Mouse (Mus musculus) erythroblast, adult 5-6 weeks (primary cell): Measurements from ENCODE around the gene Vsir. TPM values are rescaled to one million over a fixed set of nuclear protein-coding genes. Genes with fewer than 3 reads are reported as not detected.

Experiments
- ATAC-seq: replicated peaks from 2 replicates; pipeline ENCODE4 v1.8.0; 2016; ENCODE audit warnings: moderate number of reproducible peaks, mild to moderate bottlenecking, moderate TSS enrichment, inconsistent platforms; ENCODE audit not compliant: poor library complexity, low FRiP score, severe bottlenecking
- total RNA-seq, 2 experiments: library from RNA; stranded (forward) in 1 of 2; stranded (reverse) in 1 of 2; fragments of 150-400 nt in 1 of 2; fragments of 200-764, 138-1000 nt in 1 of 2; gene quantifications; 2 replicates each; pipeline versions ENCODE4 v1.2.3 to v1.2.4; 2015 to 2017; ENCODE audit warnings: low replicate concordance in 2 of 2

Vsir gene
- total RNA-seq, 2 experiments from 2014 or later, result 78.8 to 165 TPM

DNA sequence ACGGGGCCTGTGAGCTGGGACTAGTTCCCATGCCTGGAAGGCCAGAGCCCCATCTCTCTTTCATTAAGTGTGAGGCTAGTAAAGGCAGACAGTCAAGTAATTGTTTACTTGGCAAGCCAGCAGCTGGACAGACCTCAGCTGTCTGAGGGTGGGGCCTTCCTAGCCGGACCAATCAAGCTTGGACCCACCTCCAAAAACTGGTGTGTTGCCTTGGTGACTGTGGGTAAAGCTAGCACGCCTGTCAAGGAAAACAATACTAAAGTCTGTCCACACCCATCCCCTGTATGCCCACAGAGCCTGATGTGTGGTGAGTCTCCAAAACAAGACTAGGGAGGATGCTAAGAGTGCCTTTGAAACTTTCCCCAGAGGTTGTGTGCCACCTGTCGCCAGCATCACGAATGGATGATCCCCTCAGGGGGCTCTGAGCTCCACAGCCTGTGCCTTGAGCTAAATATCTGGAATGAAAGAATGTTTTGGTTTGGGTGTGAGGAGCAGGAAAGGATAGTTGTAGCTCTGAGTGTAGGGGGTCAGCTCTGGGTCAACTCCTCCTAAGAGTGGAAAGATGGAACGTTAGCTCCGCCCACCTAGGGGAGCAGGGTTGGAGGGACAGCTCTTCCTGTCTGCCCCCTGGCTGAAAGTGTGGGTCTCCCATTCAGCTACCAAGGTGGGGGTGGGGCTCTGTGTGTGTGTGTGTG lies 5.3 kb downstream of the Vsir start:
- 0 out of 2 replicates have a peak, but pooled peaks have one; percentile 12 for ATAC-seq

- ATAC-seq, result no peak
These were observed 6.8 kb downstream of the Vsir start for GRCm38 (mm10) chr10:60353241-60354002.

DNA sequence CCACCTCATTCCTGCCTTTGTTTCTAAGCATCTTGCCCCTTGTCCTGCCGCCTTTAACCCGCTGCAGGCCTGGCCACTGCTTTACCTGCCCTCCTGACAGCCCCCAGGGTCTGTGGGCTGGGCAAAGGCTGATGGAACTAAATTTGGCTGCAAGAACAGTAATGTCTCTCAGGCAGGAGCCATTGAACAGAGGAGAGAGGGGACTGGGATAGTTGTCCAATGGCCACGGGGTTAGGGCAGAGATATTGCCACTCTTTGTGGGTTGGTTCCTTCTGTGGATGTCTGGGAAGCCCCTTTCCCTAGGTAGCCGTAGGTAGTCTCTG lies 7.3 kb downstream of the Vsir start:
- no peak for ATAC-seq

DNA sequence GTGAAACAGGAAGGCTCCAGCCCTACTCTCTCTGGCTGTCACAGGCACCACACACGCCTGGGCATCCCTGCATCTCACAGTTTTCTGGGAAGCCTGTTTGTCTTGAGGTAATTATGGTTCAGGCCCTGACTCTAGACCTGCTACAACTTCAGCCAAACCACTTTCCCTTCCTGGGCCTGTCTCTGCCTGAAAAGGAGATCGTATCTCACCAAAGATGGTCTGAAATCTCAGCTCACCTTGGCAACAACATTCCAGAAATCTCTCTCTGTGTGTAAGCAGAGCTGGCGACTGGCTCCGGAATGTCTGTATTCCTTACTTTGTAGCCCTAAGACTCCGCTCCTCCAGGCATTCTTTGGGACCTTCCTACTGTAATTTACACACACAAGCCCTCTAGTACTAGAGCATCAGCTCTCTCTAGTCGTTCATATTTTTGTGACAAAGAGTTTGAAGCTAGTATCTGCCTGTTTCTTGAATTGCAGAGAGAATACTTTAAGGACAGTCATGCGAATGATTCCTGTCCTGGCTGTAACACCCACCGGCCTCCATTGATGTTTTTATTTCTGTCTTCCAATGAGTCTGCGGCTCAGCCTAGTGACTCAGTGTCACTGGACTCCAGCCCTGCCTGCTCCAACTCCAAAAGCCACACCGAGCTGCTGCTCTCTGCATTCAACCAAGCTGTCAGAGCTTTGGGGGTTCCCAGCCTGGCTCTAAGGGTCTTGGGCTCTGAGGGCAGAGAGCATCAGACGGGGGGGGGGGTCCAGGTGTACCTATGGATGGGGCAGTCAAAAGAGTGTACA lies 8.4 kb downstream of the Vsir start:
- ATAC-seq, result no peak

DNA sequence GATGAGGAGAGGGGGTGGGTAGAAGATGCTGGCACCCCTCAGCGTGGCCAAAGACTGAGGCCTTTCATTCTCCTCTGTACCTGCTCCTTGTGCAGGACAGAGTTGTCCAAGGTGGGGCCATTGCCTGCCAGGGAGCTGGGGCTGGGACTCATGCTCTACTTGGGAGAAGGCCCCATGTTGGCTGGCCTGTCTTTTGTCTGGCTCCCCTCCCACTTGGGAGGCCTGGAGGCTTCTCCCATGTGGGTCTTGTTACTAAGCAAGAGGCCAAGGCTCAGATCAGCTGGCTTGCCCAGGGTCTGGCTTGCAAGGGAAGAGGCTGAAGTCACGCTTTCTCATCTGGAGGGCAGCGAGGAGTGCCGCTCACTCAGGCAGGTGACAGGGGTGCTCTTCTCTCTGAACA lies 10.8 kb downstream of the Vsir start:
- no peak for ATAC-seq

- no peak for ATAC-seq
These were observed 11.2 kb downstream of the Vsir start for GRCm38 (mm10) chr10:60357901-60358300.

DNA sequence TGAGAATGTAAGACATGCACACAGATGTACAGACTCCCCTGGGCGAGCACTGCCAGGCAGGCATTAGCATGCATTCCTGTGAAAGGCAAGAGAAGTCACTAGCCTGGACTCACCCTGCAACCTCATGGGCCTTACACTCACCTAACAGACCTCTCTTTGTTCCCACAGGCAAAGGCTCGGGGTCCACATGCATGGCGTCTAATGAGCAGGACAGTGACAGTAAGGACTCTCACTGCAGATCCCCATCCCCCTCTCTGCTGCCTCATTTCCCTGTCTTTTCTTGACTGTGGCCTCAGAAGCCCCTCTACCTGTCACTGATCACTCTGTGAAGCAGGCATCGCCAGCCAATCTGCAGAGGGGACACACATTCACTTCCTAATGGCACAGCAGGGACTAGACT lies 12.1 kb downstream of the Vsir start:
- no peak for ATAC-seq

- ATAC-seq, result no peak
These were observed 15.1 kb downstream of the Vsir start for GRCm38 (mm10) chr10:60361615-60362309.

GRCm38 (mm10) chr10:60362310-60362628 lies 15.6 kb downstream of the Vsir start:
- ATAC-seq, result no peak

GRCm38 (mm10) chr10:60363426-60363825 lies 16.8 kb downstream of the Vsir start:
- ATAC-seq, result no peak

DNA sequence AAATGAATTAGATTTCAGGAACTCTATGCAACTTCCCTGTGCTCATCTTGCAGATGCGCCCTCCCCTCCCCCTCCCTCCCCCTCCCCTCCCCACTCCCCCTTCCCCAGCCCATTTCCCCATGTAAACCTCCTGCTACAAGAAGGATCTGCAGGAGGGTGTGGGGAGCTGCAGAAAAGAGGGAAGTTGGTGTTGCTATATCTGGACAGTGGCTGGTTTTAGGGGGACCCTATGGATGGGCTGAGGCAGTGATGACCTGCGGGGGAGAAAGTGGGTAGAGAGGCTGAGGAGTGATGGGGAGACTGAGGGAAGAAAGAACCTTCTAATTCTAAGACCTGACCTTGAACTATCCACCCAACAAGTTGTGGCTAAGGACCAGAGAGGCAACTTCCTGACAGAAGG lies 20.5 kb downstream of the Vsir start:
- no peak for ATAC-seq

GRCm38 (mm10) chr10:60367904-60368303 lies 21.3 kb downstream of the Vsir start:
- no peak for ATAC-seq

DNA sequence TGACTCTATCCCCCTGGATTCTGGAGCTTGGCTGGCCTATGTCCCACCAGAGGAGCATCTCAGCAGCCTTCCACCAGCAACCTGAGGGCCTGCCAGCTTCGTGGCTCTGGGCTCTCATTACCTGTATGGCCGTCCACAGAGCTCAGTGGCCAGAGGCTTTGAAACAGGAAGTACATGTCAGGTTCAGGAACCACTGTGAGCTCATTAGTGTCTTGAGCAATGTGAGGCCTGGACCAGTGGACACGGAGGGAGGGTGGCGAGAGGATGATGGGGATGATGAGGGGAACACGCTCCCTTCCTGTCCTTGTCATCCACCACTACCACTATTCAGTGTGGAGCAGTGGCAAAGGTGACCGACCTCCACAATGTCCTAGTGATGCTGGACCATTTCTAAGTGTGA lies 22.8 kb downstream of the Vsir start:
- ATAC-seq, result no peak

- ATAC-seq, result no peak
These were observed 23.4 kb downstream of the Vsir start for GRCm38 (mm10) chr10:60370098-60370497.

DNA sequence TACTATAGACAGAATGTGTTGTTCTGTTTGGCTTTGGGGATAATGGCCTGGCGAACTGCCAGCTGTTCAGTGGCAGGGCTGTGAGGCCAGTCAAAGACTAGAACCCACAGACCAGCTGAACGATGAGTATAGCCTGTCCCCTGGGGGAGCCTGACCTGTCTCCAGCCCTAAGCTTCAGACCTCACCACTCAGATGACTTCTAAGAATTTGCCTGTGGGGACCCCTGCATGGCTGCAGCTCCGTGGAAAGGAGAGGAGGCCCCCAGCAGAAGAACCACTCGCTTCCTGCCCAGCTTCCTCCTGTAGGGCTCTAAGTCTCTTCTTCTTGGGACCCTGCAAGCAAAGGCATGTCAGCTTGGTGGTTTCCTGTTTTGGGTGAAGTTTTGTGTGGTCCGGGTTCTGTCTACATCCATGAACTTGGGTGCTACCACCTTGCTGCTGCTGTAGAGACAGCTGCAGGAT lies 24.0 kb downstream of the Vsir start:
- ATAC-seq, result no peak

GRCm38 (mm10) chr10:60371596-60372386 lies 25.1 kb downstream of the Vsir start:
- no peak for ATAC-seq

- no peak for ATAC-seq
These were observed 26.9 kb downstream of the Vsir start for GRCm38 (mm10) chr10:60373543-60373936.

GRCm38 (mm10) chr10:60373937-60374578 lies 27.4 kb downstream of the Vsir start:
- ATAC-seq, result no peak

- ATAC-seq, result no peak
These were observed 30.1 kb downstream of the Vsir start for GRCm38 (mm10) chr10:60376704-60377103.
